Mouse (Mus musculus): Measurements from ENCODE around the gene Usp47.

Gene Usp47

DNA sequence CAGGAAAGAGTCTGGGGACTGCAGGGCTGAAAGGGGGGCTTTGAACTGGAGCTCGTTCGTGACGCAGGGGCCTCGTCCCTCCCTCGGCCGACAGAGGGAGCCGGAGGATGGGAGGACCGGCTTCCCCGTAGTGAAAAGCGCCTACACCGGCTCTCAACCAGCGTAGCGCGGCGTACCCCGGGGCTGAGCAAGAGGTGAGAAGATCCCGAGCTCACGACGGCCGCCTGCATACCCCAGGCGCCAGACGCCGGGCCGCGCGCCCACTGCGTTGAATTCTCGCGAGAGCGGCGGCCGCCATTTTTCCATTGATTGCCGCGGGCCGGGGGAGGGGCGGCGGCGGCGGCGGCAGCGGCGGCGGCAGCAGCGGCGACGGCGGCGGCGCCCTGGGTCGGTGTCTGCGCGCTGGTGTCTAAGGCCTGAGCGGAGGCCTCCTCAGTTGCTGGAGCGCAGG is at the start of gene Usp47:
Gene Usp47, plus strand, starts transcription at position 355 of the 451 bp plus-strand sequence.
- peak; percentile 89 for DNase-seq

GRCm38 (mm10) chr7:111976401-111976800 is 46.9 kb upstream of the Usp47 start:
- DNase-seq, result no peak

- DNase-seq, result no peak
These were observed 45.4 kb upstream of the Usp47 start for GRCm38 (mm10) chr7:111977871-111978270.

GRCm38 (mm10) chr7:111982296-111982695 is 41.0 kb upstream of the Usp47 start:
- DNase-seq, result no peak

GRCm38 (mm10) chr7:111984530-111984929 is 38.8 kb upstream of the Usp47 start:
- no peak for DNase-seq

- DNase-seq, result no peak
These were observed 38.0 kb upstream of the Usp47 start for GRCm38 (mm10) chr7:111985266-111985665.

DNA sequence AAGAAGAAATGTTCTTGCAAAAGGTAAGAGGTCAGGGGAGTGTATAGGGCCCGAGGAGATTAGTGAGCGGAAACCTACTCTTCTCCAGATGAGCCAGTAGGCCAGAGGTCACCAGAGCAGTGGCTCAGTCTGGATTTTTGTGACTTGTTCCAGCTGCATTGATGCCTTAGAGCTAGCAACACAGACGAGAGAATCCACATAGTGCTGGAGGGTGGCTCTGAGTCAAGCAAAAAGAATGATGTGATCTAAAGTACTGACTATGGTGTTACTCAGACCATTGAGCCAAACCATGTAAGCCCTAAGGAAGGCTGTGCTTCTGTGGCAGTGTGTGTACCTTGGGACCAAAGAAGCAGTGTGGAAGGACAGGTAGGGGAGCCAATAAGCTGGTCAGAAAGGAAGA is 36.4 kb upstream of the Usp47 start:
- no peak for DNase-seq

GRCm38 (mm10) chr7:111997441-111997840 is 25.9 kb upstream of the Usp47 start:
- DNase-seq, result no peak

- no peak for DNase-seq
These were observed 24.8 kb upstream of the Usp47 start for GRCm38 (mm10) chr7:111998446-111999004.

DNA sequence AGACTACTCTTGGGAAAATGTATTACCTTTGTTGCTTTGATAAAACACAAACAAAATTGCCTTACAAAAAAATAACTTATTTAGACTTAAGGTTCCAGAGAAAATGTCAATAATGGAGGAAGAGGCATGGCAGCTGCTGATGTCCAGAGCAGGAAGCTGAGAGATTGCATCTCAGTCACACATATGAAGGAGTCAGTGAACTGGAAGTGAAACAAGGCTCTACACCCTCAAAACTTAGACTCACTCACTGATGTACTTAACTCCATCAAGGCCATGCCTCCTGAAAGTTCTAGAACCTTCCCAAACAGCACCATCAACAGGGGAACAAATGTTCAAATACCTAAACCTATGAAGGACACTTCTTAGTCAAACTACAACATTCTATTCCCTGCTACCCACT is 23.9 kb upstream of the Usp47 start:
- no peak for DNase-seq

GRCm38 (mm10) chr7:112000166-112000565 is 23.1 kb upstream of the Usp47 start:
- DNase-seq, result no peak

DNA sequence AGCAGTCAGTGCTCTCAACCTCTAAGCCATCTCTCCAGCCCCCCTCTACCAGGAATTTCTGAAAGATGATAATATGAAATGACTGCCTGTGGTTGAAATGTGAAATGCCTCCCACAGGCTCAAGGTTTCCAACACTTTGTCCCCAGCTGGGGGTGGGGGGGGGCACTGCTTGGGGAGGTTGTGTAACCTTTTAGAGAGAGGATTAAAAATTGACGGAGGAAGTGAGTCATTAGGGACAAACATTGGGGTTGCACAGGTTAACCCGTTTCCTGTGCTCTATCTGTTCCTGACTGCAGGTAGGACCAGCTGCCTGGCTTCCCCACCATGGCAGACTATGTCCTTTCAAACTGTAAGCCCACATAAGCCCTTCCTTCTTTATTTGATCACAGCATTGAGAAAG is 12.8 kb upstream of the Usp47 start:
- no peak for DNase-seq

- DNase-seq, result no peak
These were observed 12.3 kb upstream of the Usp47 start for GRCm38 (mm10) chr7:112010976-112011375.

DNA sequence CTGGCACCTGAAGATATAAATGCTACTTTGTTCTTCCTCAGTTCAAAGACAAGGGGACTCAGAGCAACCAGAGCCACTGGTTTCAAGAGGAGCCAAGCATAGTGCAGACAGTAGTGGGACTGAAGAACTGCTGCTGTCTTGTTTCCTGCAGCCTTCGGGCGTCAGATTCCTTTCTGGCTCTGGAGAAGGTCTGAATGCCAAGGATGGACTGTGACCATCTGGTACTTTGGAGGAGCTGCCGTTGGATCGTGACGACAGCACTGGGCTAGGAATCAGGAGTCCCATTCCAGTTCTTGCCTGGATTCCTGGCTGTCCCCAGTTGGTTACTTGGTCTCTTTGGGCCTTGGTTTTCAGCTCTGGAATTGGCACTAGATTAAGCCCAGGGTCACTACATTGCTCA is 11.2 kb upstream of the Usp47 start:
- DNase-seq, result peak; percentile 80

DNA sequence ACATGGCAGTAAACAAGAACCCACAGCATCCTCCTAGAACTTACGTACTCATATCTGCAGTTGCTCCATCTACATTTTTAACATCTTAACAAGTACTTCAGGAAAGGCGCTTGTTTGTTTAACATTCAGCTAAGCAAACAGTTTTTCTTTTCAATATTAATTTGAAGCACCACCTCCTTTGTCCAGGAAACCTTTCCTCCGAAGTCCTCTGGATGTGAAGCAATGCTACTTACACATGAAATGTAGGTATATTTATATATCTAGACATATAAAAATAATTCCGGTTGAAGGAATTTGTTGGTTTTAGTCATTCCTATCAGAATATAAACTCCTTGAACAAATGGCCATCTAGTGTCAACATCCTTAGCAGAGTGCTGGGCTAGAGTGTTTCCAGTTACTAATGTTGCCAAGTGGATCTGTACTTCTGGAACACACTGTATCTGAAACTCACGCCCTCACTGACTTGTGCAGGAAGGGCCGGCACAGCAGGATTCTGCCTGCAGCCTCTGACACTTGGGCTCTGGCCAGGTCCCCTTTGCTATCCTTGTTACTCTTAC is 10.6 kb upstream of the Usp47 start:
- DNase-seq, result peak; percentile 48

- DNase-seq, result no peak
These were observed 9.2 kb upstream of the Usp47 start for GRCm38 (mm10) chr7:112014148-112014547.

GRCm38 (mm10) chr7:112022506-112023149 is 676 bp upstream of the Usp47 start:
- no peak for DNase-seq

- DNase-seq, result no peak
These were observed 519 bp downstream of the Usp47 start for GRCm38 (mm10) chr7:112023601-112024445.

DNA sequence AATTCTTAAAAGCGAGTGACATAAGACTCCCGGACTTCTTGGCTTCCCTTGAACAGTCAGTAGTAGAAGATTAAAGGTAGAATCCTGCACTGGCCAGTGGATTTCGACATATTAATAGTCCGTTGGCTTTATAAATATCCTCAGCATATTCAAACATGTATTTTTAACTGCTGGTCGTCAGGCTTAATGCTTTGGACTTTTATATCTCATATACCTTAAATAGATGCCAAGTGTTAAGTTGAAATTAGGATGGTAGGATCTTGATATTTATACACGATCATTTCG is 1.1 kb downstream of the Usp47 start:
- no peak for DNase-seq

DNA sequence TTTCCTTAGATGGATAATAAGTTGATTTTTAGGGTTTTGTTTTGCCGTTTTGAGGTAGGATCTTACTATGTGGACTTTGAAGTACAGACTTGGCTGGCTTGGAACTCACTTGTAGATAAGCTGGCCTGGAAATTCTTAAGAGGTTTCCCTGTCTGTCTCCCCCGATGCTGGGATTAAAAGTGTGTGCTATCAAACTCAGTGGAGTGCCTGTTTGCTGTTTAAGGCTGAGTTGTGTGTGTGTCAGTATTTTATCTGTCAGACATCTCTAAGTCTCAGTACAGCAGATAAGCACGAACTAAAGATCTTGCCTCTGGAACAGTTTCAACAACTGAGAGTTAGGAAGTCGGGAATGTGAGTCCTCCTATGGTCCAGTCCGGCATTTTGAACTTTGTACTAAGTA is 1.6 kb downstream of the Usp47 start:
- DNase-seq, result no peak

GRCm38 (mm10) chr7:112030594-112030993 is 7.3 kb downstream of the Usp47 start:
- DNase-seq, result no peak

- no peak for DNase-seq
These were observed 12.5 kb downstream of the Usp47 start for GRCm38 (mm10) chr7:112035804-112036203.

DNA sequence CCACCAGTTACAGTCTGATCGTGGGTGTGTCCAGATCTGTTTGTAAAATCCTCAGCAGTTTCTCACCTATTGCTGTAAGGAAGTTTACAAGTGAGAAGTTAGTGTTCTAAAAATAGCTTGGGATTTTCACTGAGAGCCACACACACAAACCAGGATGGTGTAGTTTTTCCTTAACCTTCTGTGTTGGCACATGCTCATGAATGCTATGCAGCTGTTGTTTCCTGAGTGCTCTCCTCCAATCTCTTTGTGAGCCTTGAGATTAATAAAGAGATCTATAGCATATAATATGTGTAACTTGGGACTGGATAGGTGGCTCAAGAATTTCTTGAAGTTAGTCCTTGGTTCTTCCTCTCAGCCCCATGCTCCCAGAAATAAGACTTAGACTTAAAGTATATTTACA is 13.3 kb downstream of the Usp47 start:
- DNase-seq, result no peak

GRCm38 (mm10) chr7:112040271-112040670 is 17.0 kb downstream of the Usp47 start:
- DNase-seq, result no peak
